Mouse (Mus musculus): ENCODE measurements around the gene Gm49361. TPM values are rescaled to one million over a fixed set of nuclear protein-coding genes. Genes with fewer than 3 reads are reported as not detected.
A peak's percentile ranks its signal among the peaks of the same experiment; 100 is the strongest.

The Gm49361 gene
- polyA plus RNA-seq, 1 experiment from 2014 or later: not detected

DNA sequence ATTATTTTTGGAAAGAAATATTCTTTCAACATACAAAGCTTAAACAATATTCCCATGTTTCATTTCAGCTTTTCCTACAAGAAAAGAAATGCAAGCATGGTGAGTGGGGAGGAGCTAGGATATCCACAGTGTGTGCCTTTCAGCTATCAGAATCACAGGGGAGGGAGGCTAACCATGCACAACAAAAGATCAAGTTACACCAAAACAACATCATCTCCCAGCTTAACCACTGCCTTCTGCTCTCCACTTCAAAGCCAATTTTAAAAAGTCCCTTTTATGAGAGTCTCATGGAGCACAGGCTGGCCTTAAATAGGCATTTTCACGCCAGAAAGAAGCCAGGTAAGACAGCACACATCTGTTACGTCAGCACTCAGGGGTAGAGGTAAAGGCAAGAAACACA, 134.9 kb downstream of the Gm49361 start:
- Histone ChIP-seq H3K36me3 (0 out of 2 replicates have a peak, but pooled peaks cover 3% of the 10 kb centered on the region), H3K9ac (replicated peaks) (no peak overlapping the region), H3K27me3 (no peaks in the 10 kb centered on the region), H3K4me3 (no peak overlapping the region), H3K4me2 (replicated peaks) (no peak overlapping the region), H3K9me3 (no peaks in the 10 kb centered on the region), H3K27ac (replicated peaks) (no peak overlapping the region), H3K4me1 (peaks cover 18% of the 10 kb centered on the region)
- ATAC-seq (ENCODE audit: low FRiP score, low read depth): no peak
- WGBS: 67% methylated on average over 2 of the region's 2 CpGs

DNA sequence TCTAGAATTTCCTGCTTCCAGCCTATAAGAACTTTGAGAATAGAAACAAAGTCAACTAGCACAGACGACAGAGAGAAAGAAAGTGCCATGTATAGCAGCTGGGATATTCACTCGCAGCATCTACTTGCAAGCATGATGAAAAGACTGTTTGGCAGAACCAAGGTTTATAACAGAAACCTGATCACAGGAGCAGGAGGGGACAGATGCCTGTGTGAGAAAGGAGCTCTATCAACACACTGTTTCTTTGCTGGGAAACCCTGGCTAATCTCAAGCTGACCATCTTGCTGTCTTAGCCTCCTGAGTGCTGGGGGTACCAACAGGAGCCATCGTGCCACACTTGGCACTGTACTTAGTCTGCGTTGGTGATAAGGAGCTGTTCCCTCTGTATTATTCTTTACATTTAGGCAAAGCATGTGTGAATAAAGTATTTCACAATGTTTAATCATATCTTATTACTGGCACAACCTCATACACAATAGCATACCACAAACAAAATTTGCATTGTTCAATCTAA, 136.0 kb downstream of the Gm49361 start:
- Histone ChIP-seq H3K9me3 (no peaks in the 10 kb centered on the region), H3K27ac (replicated peaks) (no peak overlapping the region)
- ATAC-seq (ENCODE audit: low FRiP score, low read depth): no peak

DNA sequence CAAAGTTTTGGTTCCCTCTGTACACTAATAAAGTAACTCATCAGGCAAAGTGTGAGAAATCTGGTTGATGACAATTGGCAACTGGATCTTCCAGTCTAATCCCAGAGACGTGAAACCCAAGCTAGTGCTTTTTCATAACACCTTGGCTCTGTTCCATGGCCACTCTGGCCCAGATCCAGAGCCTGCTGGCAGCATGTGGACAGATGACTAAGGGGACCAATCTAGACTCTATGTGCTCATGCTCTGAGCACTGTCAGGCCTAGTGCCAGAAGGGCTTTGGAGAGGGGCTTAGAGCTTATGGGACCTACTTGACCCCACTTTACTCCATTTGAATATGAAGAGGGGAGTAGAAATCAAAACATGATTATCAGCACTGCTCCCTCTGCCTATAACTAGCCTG, 138.4 kb downstream of the Gm49361 start:
- H3K27ac ChIP-seq (replicated peaks): no peak overlapping the region
- H3K4me3 ChIP-seq: no peak overlapping the region
- H3K4me1 ChIP-seq: peaks cover 15% of the 10 kb centered on the region
- no peaks in the 10 kb centered on the region for H3K9me3 ChIP-seq
- no peaks in the 10 kb centered on the region for H3K27me3 ChIP-seq
- WGBS: 42% methylated on average over 1 of the region's 1 CpGs
- H3K36me3 ChIP-seq: peaks cover 16% of the 10 kb centered on the region
- H3K4me2 ChIP-seq (replicated peaks): no peak overlapping the region
- H3K9ac ChIP-seq (replicated peaks): no peak overlapping the region
- peak; percentile 49; the same call in 1 of the 2 replicates for ATAC-seq (ENCODE audit: low FRiP score, low read depth)

More for the DNA sequence above, 136.0 kb downstream of the Gm49361 start:
- H3K4me2 ChIP-seq (replicated peaks): no peak overlapping the region
- 85% methylated on average over 4 of the region's 4 CpGs for WGBS
- H3K4me1 ChIP-seq: peaks cover 15% of the 10 kb centered on the region
- no peaks in the 10 kb centered on the region for H3K27me3 ChIP-seq
- H3K9ac ChIP-seq (replicated peaks): no peak overlapping the region
- H3K4me3 ChIP-seq: no peak overlapping the region
- 0 out of 2 replicates have a peak, but pooled peaks cover 3% of the 10 kb centered on the region for H3K36me3 ChIP-seq

DNA sequence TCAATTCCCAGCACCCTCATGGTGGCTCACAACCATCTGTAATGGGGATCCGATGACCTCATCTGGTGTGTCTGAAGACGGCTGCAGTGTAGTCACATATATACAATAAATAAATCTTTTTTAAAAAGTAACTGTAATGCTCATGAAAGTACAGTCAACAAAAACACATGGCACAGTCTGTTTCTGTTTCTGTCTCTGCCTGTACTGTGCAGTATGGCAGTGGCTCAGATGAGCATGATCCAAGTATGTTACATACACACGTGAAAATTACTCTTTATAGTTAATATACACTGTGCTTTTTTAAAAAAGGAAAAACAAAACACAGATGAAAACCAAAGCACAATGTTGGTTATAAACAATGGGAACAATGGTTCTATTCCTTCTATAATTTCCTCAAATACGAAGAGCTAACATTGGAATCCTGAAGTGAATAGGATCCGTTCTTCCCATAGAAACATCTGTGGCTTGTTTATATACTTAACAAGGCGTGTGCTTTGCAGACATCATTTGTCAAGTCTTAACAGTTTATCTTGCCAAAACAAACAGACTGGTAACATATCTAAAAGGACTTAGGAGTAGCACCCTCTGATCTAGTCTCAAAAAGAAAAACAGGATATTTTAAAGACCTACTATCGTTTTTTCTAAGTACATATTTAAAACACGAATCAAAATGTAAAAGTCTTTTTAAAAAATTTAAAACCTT, 139.1 kb downstream of the Gm49361 start:
- no peak overlapping the region for H3K9ac ChIP-seq (replicated peaks)
- no peak for ATAC-seq (ENCODE audit: low FRiP score, low read depth)

DNA sequence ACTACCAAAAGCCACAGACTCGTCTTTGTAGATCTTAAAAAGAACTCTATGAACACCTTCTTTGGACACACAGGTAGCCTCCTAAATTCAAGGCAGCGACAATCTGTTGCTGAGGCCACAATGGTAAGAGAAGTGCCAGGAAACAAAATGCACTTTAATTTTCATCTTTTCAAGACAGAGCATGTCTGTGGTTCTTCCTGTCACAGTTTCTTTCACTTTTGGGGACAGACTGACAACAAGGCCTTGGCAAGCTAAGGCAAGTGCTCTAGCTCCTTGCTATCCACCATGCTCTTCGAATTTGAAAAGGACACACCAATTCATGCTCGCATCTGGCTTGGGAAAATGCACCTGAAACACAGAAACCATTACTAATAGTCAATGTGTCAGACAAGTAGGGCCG, 152.6 kb downstream of the Gm49361 start:
- no peak overlapping the region for H3K27ac ChIP-seq (replicated peaks)
- WGBS: 98% methylated on average over 5 of the region's 5 CpGs
- H3K4me1 ChIP-seq: no peaks in the 10 kb centered on the region
- H3K4me3 ChIP-seq: no peak overlapping the region
- no peaks in the 10 kb centered on the region for H3K9me3 ChIP-seq
- no peaks in the 10 kb centered on the region for H3K27me3 ChIP-seq
- ATAC-seq (ENCODE audit: low FRiP score, low read depth): no peak
- peaks cover 58% of the 10 kb centered on the region for H3K36me3 ChIP-seq
- no peak overlapping the region for H3K9ac ChIP-seq (replicated peaks)
- H3K4me2 ChIP-seq (replicated peaks): no peak overlapping the region

More for the DNA sequence above, 139.1 kb downstream of the Gm49361 start:
- Histone ChIP-seq H3K4me3 (no peak overlapping the region), H3K27ac (replicated peaks) (no peak overlapping the region), H3K4me1 (peaks cover 15% of the 10 kb centered on the region), H3K4me2 (replicated peaks) (no peak overlapping the region), H3K9me3 (no peaks in the 10 kb centered on the region), H3K27me3 (no peaks in the 10 kb centered on the region), H3K36me3 (peaks cover 21% of the 10 kb centered on the region)
- WGBS: 80% methylated on average over 8 of the region's 8 CpGs

Other genes with a start within 250 kb of the Gm49361 start
- gene Il17d, start 221.3 kb downstream of the Gm49361 start, polyA plus RNA-seq (2016; fragmentation: Nextera tagmentation; extraction: Ambion mirVana): 3.0 and 3.6 TPM in 2 replicates
- gene Eef1akmt1, start 174.5 kb downstream of the Gm49361 start, polyA plus RNA-seq (2016; fragmentation: Nextera tagmentation; extraction: Ambion mirVana): 72.0 and 79.2 TPM in 2 replicates
- 25.3 and 25.7 TPM in 2 replicates for gene Xpo4, start 80.7 kb downstream of the Gm49361 start, polyA plus RNA-seq (2016; fragmentation: Nextera tagmentation; extraction: Ambion mirVana)
- 17.0 and 17.1 TPM in 2 replicates for gene Lats2, start 12.3 kb upstream of the Gm49361 start, polyA plus RNA-seq (2016; fragmentation: Nextera tagmentation; extraction: Ambion mirVana)
- 23.0 and 39.1 TPM in 2 replicates for gene Sap18, start 52.1 kb upstream of the Gm49361 start, polyA plus RNA-seq (2016; fragmentation: Nextera tagmentation; extraction: Ambion mirVana)
- gene Ska3, start 80.1 kb upstream of the Gm49361 start, polyA plus RNA-seq (2016; fragmentation: Nextera tagmentation; extraction: Ambion mirVana): 36.3 and 36.5 TPM in 2 replicates
- 126 and 131 TPM in 2 replicates for gene Mrpl57, start 80.1 kb upstream of the Gm49361 start, polyA plus RNA-seq (2016; fragmentation: Nextera tagmentation; extraction: Ambion mirVana)
- gene Zdhhc20, start 144.2 kb upstream of the Gm49361 start, polyA plus RNA-seq (2016; fragmentation: Nextera tagmentation; extraction: Ambion mirVana): 58.2 and 61.4 TPM in 2 replicates